Mouse (Mus musculus): ENCODE data around the gene Tbxas1.

GRCm38 (mm10) chr6:38900479-38901126 is 25.4 kb downstream of the Tbxas1 start:
- TF ChIP-seq CTCF (IDR thresholded peaks at IDR 0.05; ENCODE audit: low read depth): no peak
- TF ChIP-seq EP300 (IDR thresholded peaks at IDR 0.05; ENCODE audit: low read depth): peak; percentile 96

Measured in liver, embryonic 14.5 days (tissue).